Mouse (Mus musculus) limb, embryonic 15.5 days (tissue): Measurements from ENCODE around the gene 2610021A01Rik. TPM values are rescaled to one million over a fixed set of nuclear protein-coding genes. Genes with fewer than 3 reads are reported as not detected.
A peak's percentile ranks its signal among the peaks of the same experiment; 100 is the strongest.
"Not testable (repeated sequence)": the region's sequence is repeated elsewhere in the genome, so short reads cannot be mapped to it uniquely, and the experiment has no call there.

Experiments used
- ATAC-seq: fragments of 200-750 bp; cut with Nextera tagmentation; 2 replicates; pipeline ENCODE4 v1.8.0; 2017; ENCODE audit warnings: low read depth, moderate TSS enrichment; ENCODE audit not compliant: insufficient number of reproducible peaks, low FRiP score, low TSS enrichment
- H3K27ac ChIP-seq: fragments of 300-500 bp; sonication (generic); 2 replicates; pipeline ENCODE4 v1.5.1; 2015; ENCODE audit warnings: moderate library complexity, mild to moderate bottlenecking, inconsistent platforms
- H3K27me3 ChIP-seq: fragments of 300-500 bp; sonication (generic); 2 replicates; pipeline ENCODE4 v1.6.1; 2015; ENCODE audit warnings: inconsistent platforms
- H3K36me3 ChIP-seq: fragments of 300-500 bp; sonication (generic); 2 replicates; pipeline ENCODE4 v1.6.1; 2015; ENCODE audit warnings: inconsistent platforms
- H3K4me1 ChIP-seq: fragments of 300-500 bp; sonication (generic); 2 replicates; pipeline ENCODE4 v1.6.1; 2015; ENCODE audit warnings: inconsistent platforms
- H3K4me2 ChIP-seq: fragments of 300-500 bp; sonication (generic); 2 replicates; pipeline ENCODE4 v1.6.1; 2015; ENCODE audit warnings: mild to moderate bottlenecking, inconsistent platforms
- H3K4me3 ChIP-seq: fragments of 300-500 bp; sonication (generic); 2 replicates; pipeline ENCODE4 v1.5.1; 2015; ENCODE audit warnings: mild to moderate bottlenecking, inconsistent platforms
- H3K9ac ChIP-seq: fragments of 300-500 bp; sonication (generic); 2 replicates; pipeline ENCODE4 v1.6.1; 2015; ENCODE audit warnings: inconsistent platforms
- H3K9me3 ChIP-seq: fragments of 300-500 bp; sonication (generic); 2 replicates; pipeline ENCODE4 v1.6.1; 2016; ENCODE audit warnings: inconsistent platforms
- WGBS: fragments of 180-500 bp; shearing (Covaris S2); methylation state at CpG from one replicate; pipeline ENCODE4 v1.1.7; 2015; 5-methylcytosine and 5-hydroxymethylcytosine counted together
- polyA plus RNA-seq: library from polyadenylated mRNA; unstranded; fragments of >200 nt; fragmentation: Nextera tagmentation; extraction: Ambion mirVana; gene quantifications from 2 replicates; pipeline ENCODE4 v1.2.1, GENCODE M21; 2015

2610021A01Rik gene
- polyA plus RNA-seq, 1 experiment from 2014 or later = 10.6 TPM

DNA sequence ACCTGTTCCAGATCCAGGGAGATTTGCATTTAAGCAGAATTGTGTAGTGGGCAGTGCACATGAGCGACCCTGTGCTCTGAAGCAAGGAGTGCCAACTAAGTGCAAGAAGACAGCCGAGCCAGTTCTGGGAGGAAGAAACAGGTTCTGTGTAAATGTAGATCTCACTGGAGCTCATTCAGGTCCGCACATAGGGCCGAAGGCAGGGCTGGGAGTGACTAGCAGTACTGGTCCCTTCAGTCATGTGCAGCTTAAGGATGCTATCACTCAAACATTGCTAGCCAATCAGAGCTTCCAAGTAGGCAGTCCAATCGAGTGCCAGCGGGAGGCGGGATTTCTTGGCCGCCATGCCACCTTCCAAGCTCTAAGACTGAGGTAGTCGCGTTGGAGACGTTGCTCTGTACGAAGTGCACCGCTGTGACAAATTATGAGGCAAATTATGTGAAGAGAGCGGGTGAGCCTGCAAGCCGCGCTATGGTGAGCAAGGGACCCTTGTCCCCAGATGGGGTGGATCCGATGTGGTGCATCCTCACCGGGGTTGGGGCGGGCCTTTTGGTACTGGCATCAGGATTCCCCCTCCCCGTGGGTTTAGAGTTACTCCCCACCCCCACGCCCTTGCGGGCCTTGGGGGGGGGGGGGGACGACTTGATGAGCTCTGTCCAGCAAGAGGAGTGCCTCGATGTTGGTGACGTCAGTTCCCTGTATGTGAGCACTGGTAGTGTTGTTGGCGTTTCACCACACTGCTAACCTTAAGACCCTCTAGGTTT lies 34.4 kb downstream of the 2610021A01Rik start:
- peak; percentile 96 for ATAC-seq
- WGBS = under 1% methylated on average over 24 of the region's 26 CpGs

DNA sequence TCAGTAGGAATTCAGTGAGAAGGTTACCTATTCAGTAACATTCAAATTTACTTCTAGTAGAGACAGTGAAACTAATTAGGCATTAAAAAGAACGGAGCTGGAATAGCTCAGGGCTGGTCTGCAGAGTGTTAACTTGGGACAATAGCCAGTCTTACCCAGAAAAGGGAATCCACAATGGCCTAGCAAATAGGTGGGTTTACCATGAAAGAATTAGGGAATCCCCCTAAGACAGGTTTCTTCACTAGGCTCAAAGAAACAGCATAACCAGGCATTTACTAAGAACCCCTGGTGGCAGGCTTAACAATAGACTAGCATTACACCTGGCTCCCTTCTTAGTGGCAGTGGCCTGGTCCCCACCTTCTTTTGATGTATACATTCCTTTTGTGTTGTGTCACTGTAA lies 75.3 kb downstream of the 2610021A01Rik start:
- H3K9me3 ChIP-seq, ATAC-seq, H3K36me3 ChIP-seq, H3K9ac ChIP-seq, H3K4me3 ChIP-seq, H3K4me2 ChIP-seq, H3K27me3 ChIP-seq, H3K4me1 ChIP-seq, H3K27ac ChIP-seq: not testable (repeated sequence)
- 43% methylated on average over 1 of the region's 1 CpGs for WGBS

More for the DNA sequence above, 34.4 kb downstream of the 2610021A01Rik start:
- H3K4me3 ChIP-seq = peak overlapping the region; percentile 70
- H3K9me3 ChIP-seq = peaks cover 2% of the 10 kb centered on the region; the same call in 1 of the 2 replicates
- H3K9ac ChIP-seq = peak overlapping the region; percentile 68
- H3K4me2 ChIP-seq = peak overlapping the region; percentile 87
- no peaks in the 10 kb centered on the region for H3K27me3 ChIP-seq
- peaks cover 32% of the 10 kb centered on the region for H3K36me3 ChIP-seq
- no peaks in the 10 kb centered on the region for H3K4me1 ChIP-seq
- H3K27ac ChIP-seq = peak overlapping the region; percentile 99

Other genes with a start within 250 kb of the 2610021A01Rik start
- gene AI987944, start 205.9 kb upstream of the 2610021A01Rik start, polyA plus RNA-seq = 12.1 and 12.7 TPM in 2 replicates
- 0.21 and 0.26 TPM in 2 replicates for gene Vmn2r57, start 150.5 kb upstream of the 2610021A01Rik start, polyA plus RNA-seq
- 0.13 and 0.16 TPM in 2 replicates for gene Gm20449, start 99.8 kb upstream of the 2610021A01Rik start, polyA plus RNA-seq
- gene AW146154, start 99.3 kb upstream of the 2610021A01Rik start, polyA plus RNA-seq = 10.0 and 11.7 TPM in 2 replicates
- not detected in 2 replicates for gene Gm6871, start 25.6 kb upstream of the 2610021A01Rik start, polyA plus RNA-seq
- 10.9 and 11.4 TPM in 2 replicates for gene Zfp788, start 34.0 kb downstream of the 2610021A01Rik start, polyA plus RNA-seq